Mouse (Mus musculus): ENCODE measurements around the gene Trappc5. TPM values are rescaled to one million over a fixed set of nuclear protein-coding genes. Genes with fewer than 3 reads are reported as not detected.
A peak's percentile ranks its signal among the peaks of the same experiment; 100 is the strongest.

Trappc5 gene
- polyA plus RNA-seq, 1 experiment from 2014 or later = 69.6 TPM

- H3K4me2 ChIP-seq (ENCODE audit: low read length) = no peak overlapping the region
- no peaks in the 10 kb centered on the region for H3K9me3 ChIP-seq (ENCODE audit: control insufficient read depth, low read length)
- WGBS = 84% methylated on average over 2 of the region's 2 CpGs
- no peak for ATAC-seq
- no peaks in the 10 kb centered on the region for H3K36me3 ChIP-seq (ENCODE audit: control insufficient read depth, insufficient read depth)
- no peak overlapping the region for H3K27ac ChIP-seq (ENCODE audit: low read length)
- no peak overlapping the region for H3K4me3 ChIP-seq (replicated peaks; ENCODE audit: low read length)
- no peaks in the 10 kb centered on the region for H3K27me3 ChIP-seq (replicated peaks; ENCODE audit: control insufficient read depth, insufficient read depth, low read length)
- peaks cover 4% of the 10 kb centered on the region; the same call in 1 of the 2 replicates for H3K4me1 ChIP-seq (replicated peaks; ENCODE audit: control insufficient read depth, insufficient read depth, low read length)
- no peak overlapping the region for H3K9ac ChIP-seq (replicated peaks; ENCODE audit: low read depth, low read length)
Observed at GRCm38 (mm10) chr8:3670388-3670787, 5.7 kb upstream of the Trappc5 start.

- Histone ChIP-seq H3K36me3 (ENCODE audit: control insufficient read depth, insufficient read depth) (no peaks in the 10 kb centered on the region), H3K4me1 (replicated peaks; ENCODE audit: control insufficient read depth, insufficient read depth, low read length) (peaks cover 9% of the 10 kb centered on the region), H3K9ac (replicated peaks; ENCODE audit: low read depth, low read length) (peak within 1 kb of the TSS; percentile 74), H3K27me3 (replicated peaks; ENCODE audit: control insufficient read depth, insufficient read depth, low read length) (no peaks in the 10 kb centered on the region), H3K4me3 (replicated peaks; ENCODE audit: low read length) (peak within 1 kb of the TSS; percentile 65), H3K4me2 (ENCODE audit: low read length) (peak within 1 kb of the TSS; percentile 75), H3K27ac (ENCODE audit: low read length) (peak within 1 kb of the TSS; percentile 83), H3K9me3 (ENCODE audit: control insufficient read depth, low read length) (no peaks in the 10 kb centered on the region)
- under 1% methylated on average over 23 of the region's 23 CpGs for whole genome bisulfite sequencing
- ATAC-seq = peak; percentile 87
Observed at GRCm38 (mm10) chr8:3671980-3672491, 4.1 kb upstream of the Trappc5 start, which contains the start of gene Fcor. TSS of gene Fcor (minus strand) at chr8:3672362.

GRCm38 (mm10) chr8:3674671-3675070, 1.4 kb upstream of the Trappc5 start:
- H3K9ac ChIP-seq (replicated peaks; ENCODE audit: low read depth, low read length) = no peak overlapping the region
- ATAC-seq = no peak
- H3K4me3 ChIP-seq (replicated peaks; ENCODE audit: low read length) = no peak overlapping the region
- 0 out of 2 replicates have a peak, but pooled peaks cover 3% of the 10 kb centered on the region for H3K36me3 ChIP-seq (ENCODE audit: control insufficient read depth, insufficient read depth)
- 54% methylated on average over 3 of the region's 3 CpGs for whole genome bisulfite sequencing
- H3K4me1 ChIP-seq (replicated peaks; ENCODE audit: control insufficient read depth, insufficient read depth, low read length) = peaks cover 19% of the 10 kb centered on the region
- H3K27me3 ChIP-seq (replicated peaks; ENCODE audit: control insufficient read depth, insufficient read depth, low read length) = no peaks in the 10 kb centered on the region
- no peaks in the 10 kb centered on the region for H3K9me3 ChIP-seq (ENCODE audit: control insufficient read depth, low read length)
- H3K4me2 ChIP-seq (ENCODE audit: low read length) = no peak overlapping the region
- H3K27ac ChIP-seq (ENCODE audit: low read length) = no peak overlapping the region

GRCm38 (mm10) chr8:3676993-3677579, 987 bp downstream of the Trappc5 start:
- Histone ChIP-seq H3K27ac (ENCODE audit: low read length) (no peak overlapping the region), H3K36me3 (ENCODE audit: control insufficient read depth, insufficient read depth) (peaks cover 6% of the 10 kb centered on the region; the same call in 1 of the 2 replicates), H3K4me3 (replicated peaks; ENCODE audit: low read length) (peak overlapping the region; percentile 93), H3K9ac (replicated peaks; ENCODE audit: low read depth, low read length) (peak overlapping the region; percentile 94), H3K4me2 (ENCODE audit: low read length) (peak overlapping the region; percentile 90), H3K9me3 (ENCODE audit: control insufficient read depth, low read length) (no peaks in the 10 kb centered on the region), H3K4me1 (replicated peaks; ENCODE audit: control insufficient read depth, insufficient read depth, low read length) (peaks cover 19% of the 10 kb centered on the region), H3K27me3 (replicated peaks; ENCODE audit: control insufficient read depth, insufficient read depth, low read length) (no peaks in the 10 kb centered on the region)
- ATAC-seq = no peak
- 2% methylated on average over 15 of the region's 15 CpGs for WGBS

GRCm38 (mm10) chr8:3678831-3679230, 2.7 kb downstream of the Trappc5 start:
- 97% methylated on average over 23 of the region's 23 CpGs for WGBS
- no peaks in the 10 kb centered on the region for H3K9me3 ChIP-seq (ENCODE audit: control insufficient read depth, low read length)
- no peak overlapping the region for H3K4me2 ChIP-seq (ENCODE audit: low read length)
- peaks cover 6% of the 10 kb centered on the region; the same call in 1 of the 2 replicates for H3K36me3 ChIP-seq (ENCODE audit: control insufficient read depth, insufficient read depth)
- peaks cover 15% of the 10 kb centered on the region for H3K4me1 ChIP-seq (replicated peaks; ENCODE audit: control insufficient read depth, insufficient read depth, low read length)
- H3K4me3 ChIP-seq (replicated peaks; ENCODE audit: low read length) = no peak overlapping the region
- no peak overlapping the region for H3K27ac ChIP-seq (ENCODE audit: low read length)
- ATAC-seq = no peak
- no peaks in the 10 kb centered on the region for H3K27me3 ChIP-seq (replicated peaks; ENCODE audit: control insufficient read depth, insufficient read depth, low read length)
- no peak overlapping the region for H3K9ac ChIP-seq (replicated peaks; ENCODE audit: low read depth, low read length)

- Histone ChIP-seq H3K27me3 (replicated peaks; ENCODE audit: control insufficient read depth, insufficient read depth, low read length) (no peaks in the 10 kb centered on the region), H3K9me3 (ENCODE audit: control insufficient read depth, low read length) (no peaks in the 10 kb centered on the region), H3K4me2 (ENCODE audit: low read length) (no peak overlapping the region), H3K4me1 (replicated peaks; ENCODE audit: control insufficient read depth, insufficient read depth, low read length) (peaks cover 15% of the 10 kb centered on the region), H3K9ac (replicated peaks; ENCODE audit: low read depth, low read length) (no peak overlapping the region), H3K36me3 (ENCODE audit: control insufficient read depth, insufficient read depth) (peaks cover 6% of the 10 kb centered on the region; the same call in 1 of the 2 replicates), H3K27ac (ENCODE audit: low read length) (no peak overlapping the region), H3K4me3 (replicated peaks; ENCODE audit: low read length) (no peak overlapping the region)
- WGBS = 96% methylated on average over 23 of the region's 23 CpGs
- no peak for ATAC-seq
Observed at GRCm38 (mm10) chr8:3679236-3679635, 3.1 kb downstream of the Trappc5 start.

- Histone ChIP-seq H3K36me3 (ENCODE audit: control insufficient read depth, insufficient read depth) (peaks cover 6% of the 10 kb centered on the region; the same call in 1 of the 2 replicates), H3K4me1 (replicated peaks; ENCODE audit: control insufficient read depth, insufficient read depth, low read length) (peaks cover 15% of the 10 kb centered on the region), H3K4me3 (replicated peaks; ENCODE audit: low read length) (no peak overlapping the region), H3K9me3 (ENCODE audit: control insufficient read depth, low read length) (no peaks in the 10 kb centered on the region), H3K27me3 (replicated peaks; ENCODE audit: control insufficient read depth, insufficient read depth, low read length) (no peaks in the 10 kb centered on the region), H3K4me2 (ENCODE audit: low read length) (no peak overlapping the region), H3K9ac (replicated peaks; ENCODE audit: low read depth, low read length) (no peak overlapping the region), H3K27ac (ENCODE audit: low read length) (no peak overlapping the region)
- ATAC-seq = no peak
- WGBS = 88% methylated on average over 5 of the region's 5 CpGs
Observed at GRCm38 (mm10) chr8:3679656-3680055, 3.6 kb downstream of the Trappc5 start.

- no peak overlapping the region for H3K9ac ChIP-seq (replicated peaks; ENCODE audit: low read depth, low read length)
- peaks cover 6% of the 10 kb centered on the region; the same call in 1 of the 2 replicates for H3K36me3 ChIP-seq (ENCODE audit: control insufficient read depth, insufficient read depth)
- no peak overlapping the region for H3K4me2 ChIP-seq (ENCODE audit: low read length)
- H3K27ac ChIP-seq (ENCODE audit: low read length) = no peak overlapping the region
- H3K4me3 ChIP-seq (replicated peaks; ENCODE audit: low read length) = no peak overlapping the region
- H3K27me3 ChIP-seq (replicated peaks; ENCODE audit: control insufficient read depth, insufficient read depth, low read length) = no peaks in the 10 kb centered on the region
- no peaks in the 10 kb centered on the region for H3K9me3 ChIP-seq (ENCODE audit: control insufficient read depth, low read length)
- H3K4me1 ChIP-seq (replicated peaks; ENCODE audit: control insufficient read depth, insufficient read depth, low read length) = peaks cover 7% of the 10 kb centered on the region
- 86% methylated on average over 5 of the region's 5 CpGs for WGBS
- no peak for ATAC-seq
Observed at GRCm38 (mm10) chr8:3682435-3682834, 6.3 kb downstream of the Trappc5 start.

GRCm38 (mm10) chr8:3683408-3684176, 7.5 kb downstream of the Trappc5 start:
- no peak overlapping the region for H3K4me3 ChIP-seq (replicated peaks; ENCODE audit: low read length)
- no peak overlapping the region for H3K4me2 ChIP-seq (ENCODE audit: low read length)
- no peak overlapping the region for H3K27ac ChIP-seq (ENCODE audit: low read length)
- no peaks in the 10 kb centered on the region for H3K27me3 ChIP-seq (replicated peaks; ENCODE audit: control insufficient read depth, insufficient read depth, low read length)
- peaks cover 6% of the 10 kb centered on the region; the same call in 1 of the 2 replicates for H3K36me3 ChIP-seq (ENCODE audit: control insufficient read depth, insufficient read depth)
- no peaks in the 10 kb centered on the region for H3K9me3 ChIP-seq (ENCODE audit: control insufficient read depth, low read length)
- H3K4me1 ChIP-seq (replicated peaks; ENCODE audit: control insufficient read depth, insufficient read depth, low read length) = no peaks in the 10 kb centered on the region
- H3K9ac ChIP-seq (replicated peaks; ENCODE audit: low read depth, low read length) = no peak overlapping the region
- ATAC-seq = no peak
- WGBS = 68% methylated on average over 6 of the region's 6 CpGs
